Mouse (Mus musculus) thymus, adult 2 months (tissue): ENCODE data around the gene Lpar3. TPM values are rescaled to one million over a fixed set of nuclear protein-coding genes. Genes with fewer than 3 reads are reported as not detected.

Source experiments
- DNase-seq: peaks from one replicate; pipeline ENCODE4 v3.0.0; 2021
- H3K27ac ChIP-seq: fragments of 200-500 bp; 2 replicates; pipeline ENCODE4 v1.5.1; 2012; ENCODE audit warnings: low read length, control low read depth; ENCODE audit not compliant: control insufficient read depth, insufficient read depth
- H3K27me3 ChIP-seq: fragments of 200-500 bp; 2 replicates; pipeline ENCODE4 v1.6.1; 2012; ENCODE audit warnings: mild to moderate bottlenecking, low read length, moderate library complexity, mixed read lengths; ENCODE audit not compliant: control insufficient read depth, insufficient read depth
- H3K36me3 ChIP-seq: fragments of 200-500 bp; 2 replicates; pipeline ENCODE4 v1.6.1; 2012; ENCODE audit warnings: mild to moderate bottlenecking, low read length, moderate library complexity; ENCODE audit not compliant: control insufficient read depth, insufficient read depth
- H3K4me1 ChIP-seq: fragments of 200-500 bp; replicated peaks from 2 replicates; pipeline ENCODE4 v1.6.1; 2012; ENCODE audit warnings: low read length; ENCODE audit not compliant: control insufficient read depth, insufficient read depth
- H3K4me3 ChIP-seq: fragments of 200-500 bp; 2 replicates; pipeline ENCODE4 v1.5.1; 2012; ENCODE audit warnings: mild to moderate bottlenecking, low read length, control low read depth, moderate library complexity; ENCODE audit not compliant: control insufficient read depth, insufficient read depth
- CTCF ChIP-seq: fragments of 200-500 bp; IDR thresholded peaks from 2 replicates; pipeline ENCODE4 v1.5.1; 2012; ENCODE audit warnings: mild to moderate bottlenecking, control low read depth, low read length, moderate library complexity, borderline replicate concordance; ENCODE audit not compliant: control insufficient read depth, poor library complexity, insufficient read depth; ENCODE audit errors: extremely low read depth
- POLR2A ChIP-seq: fragments of 200-500 bp; IDR thresholded peaks from 2 replicates; pipeline ENCODE4 v1.6.1; 2012; ENCODE audit warnings: mild to moderate bottlenecking, low read length, control low read depth, moderate library complexity; ENCODE audit not compliant: control insufficient read depth, poor library complexity, insufficient read depth; ENCODE audit errors: extremely low read depth
- WGBS: fragments of 180-500 bp; shearing (Covaris S2); methylation state at CpG from one replicate; pipeline ENCODE4 v1.1.7; 2018; 5-methylcytosine and 5-hydroxymethylcytosine counted together
- polyA plus RNA-seq: library from polyadenylated mRNA; depleted of rRNA; stranded (reverse); fragments of >200 nt; gene quantifications from 2 replicates; pipeline ENCODE4 v1.2.3, GENCODE M21; 2012

The Lpar3 gene
- polyA plus RNA-seq, 1 experiment = 2.3 TPM

GRCm38 (mm10) chr3:146292515-146292914 is 71.8 kb downstream of the Lpar3 start:
- Histone ChIP-seq H3K27me3 (no peaks in the 10 kb centered on the region), H3K4me3 (no peak overlapping the region), H3K36me3 (no peaks in the 10 kb centered on the region), H3K27ac (no peak overlapping the region), H3K4me1 (no peaks in the 10 kb centered on the region)
- no peak for TF ChIP-seq CTCF
- no peak for TF ChIP-seq POLR2A
- WGBS = 93% methylated on average over 5 of the region's 5 CpGs
- DNase-seq = no peak

GRCm38 (mm10) chr3:146302451-146302850 is 81.7 kb downstream of the Lpar3 start:
- 88% methylated on average over 3 of the region's 3 CpGs for WGBS
- Histone ChIP-seq H3K36me3 (no peaks in the 10 kb centered on the region), H3K4me1 (no peaks in the 10 kb centered on the region), H3K27me3 (no peaks in the 10 kb centered on the region), H3K27ac (no peak overlapping the region), H3K4me3 (no peak overlapping the region)
- DNase-seq = no peak
- TF ChIP-seq POLR2A = no peak
- no peak for TF ChIP-seq CTCF

GRCm38 (mm10) chr3:146303194-146303593 is 82.4 kb downstream of the Lpar3 start:
- DNase-seq = no peak
- no peak overlapping the region for H3K4me3 ChIP-seq
- WGBS = 58% methylated on average over 5 of the region's 5 CpGs
- H3K27ac ChIP-seq = no peak overlapping the region
- H3K36me3 ChIP-seq = no peaks in the 10 kb centered on the region
- H3K27me3 ChIP-seq = no peaks in the 10 kb centered on the region
- H3K4me1 ChIP-seq = no peaks in the 10 kb centered on the region
- TF ChIP-seq CTCF (no peak), POLR2A (no peak)

- WGBS = 90% methylated on average over 21 of the region's 21 CpGs
- Histone ChIP-seq H3K4me3 (no peak overlapping the region), H3K36me3 (no peaks in the 10 kb centered on the region), H3K27ac (no peak overlapping the region), H3K27me3 (no peaks in the 10 kb centered on the region), H3K4me1 (no peaks in the 10 kb centered on the region)
- no peak for DNase-seq
- no peak for TF ChIP-seq POLR2A
- TF ChIP-seq CTCF = no peak
Observed at GRCm38 (mm10) chr3:146304556-146305405, 84.0 kb downstream of the Lpar3 start.

GRCm38 (mm10) chr3:146307341-146307740 is 86.6 kb downstream of the Lpar3 start:
- WGBS = 91% methylated on average over 3 of the region's 3 CpGs
- H3K4me1 ChIP-seq = no peaks in the 10 kb centered on the region
- no peak overlapping the region for H3K27ac ChIP-seq

GRCm38 (mm10) chr3:146307886-146308285 is 87.1 kb downstream of the Lpar3 start:
- H3K4me3 ChIP-seq = no peak overlapping the region
- H3K27me3 ChIP-seq = no peaks in the 10 kb centered on the region
- no peak for DNase-seq
- H3K4me1 ChIP-seq = no peaks in the 10 kb centered on the region
- H3K27ac ChIP-seq = no peak overlapping the region
- TF ChIP-seq POLR2A (no peak), CTCF (no peak)
- 77% methylated on average over 2 of the region's 2 CpGs for WGBS
- H3K36me3 ChIP-seq = no peaks in the 10 kb centered on the region

More at GRCm38 (mm10) chr3:146307341-146307740, 86.6 kb downstream of the Lpar3 start:
- TF ChIP-seq CTCF (no peak), POLR2A (no peak)
- Histone ChIP-seq H3K27me3 (no peaks in the 10 kb centered on the region), H3K36me3 (no peaks in the 10 kb centered on the region), H3K4me3 (no peak overlapping the region)
- no peak for DNase-seq

GRCm38 (mm10) chr3:146309586-146309985 is 88.8 kb downstream of the Lpar3 start:
- no peaks in the 10 kb centered on the region for H3K27me3 ChIP-seq
- DNase-seq = no peak
- H3K4me3 ChIP-seq = no peak overlapping the region
- H3K27ac ChIP-seq = no peak overlapping the region
- no peaks in the 10 kb centered on the region for H3K4me1 ChIP-seq
- WGBS = 86% methylated on average over 8 of the region's 8 CpGs
- no peak for TF ChIP-seq CTCF
- no peak for TF ChIP-seq POLR2A
- H3K36me3 ChIP-seq = no peaks in the 10 kb centered on the region
